ENCODE assay signal across 8 mouse cellular contexts in genomic region chr14:79389438-79390264, GRCm38 (mm10). TPM values are rescaled to one million over a fixed set of nuclear protein-coding genes. Genes with fewer than 3 reads are reported as not detected.
DNase-seq lines count a peak whose midpoint lies in the region; ATAC-seq lines count a peak whose summit lies in the region.

No protein-coding gene starts in this region.

- peak overlapping the region; percentile 85 for H3K4me2 ChIP-seq in lung, embryonic 15.5 days
- H3K4me2 ChIP-seq in stomach, embryonic 15.5 days, result peak overlapping the region; percentile 83

- peak overlapping the region; percentile 98 for H3K9ac ChIP-seq in lung, embryonic 15.5 days
- H3K9ac ChIP-seq in stomach, embryonic 15.5 days, result peak overlapping the region; percentile 89

- intact Hi-C loops in gastrocnemius, postnatal 14 days (cut with DNase I; ENCODE audit: low total_unique reads), result no loop called here

- no peaks in the 10 kb centered on the region for H3K9me3 ChIP-seq in lung, embryonic 15.5 days
- no peaks in the 10 kb centered on the region for H3K9me3 ChIP-seq in stomach, embryonic 15.5 days

- H3K27ac ChIP-seq in lung, embryonic 15.5 days, result peak overlapping the region; percentile 100
- H3K27ac ChIP-seq in stomach, embryonic 15.5 days, result peak overlapping the region; percentile 98

- no peaks in the 10 kb centered on the region for H3K27me3 ChIP-seq in lung, embryonic 15.5 days
- H3K27me3 ChIP-seq in stomach, embryonic 15.5 days (replicated peaks), result no peaks in the 10 kb centered on the region

- 1% methylated on average over 16 of the region's 16 CpGs for WGBS in lung, embryonic 15.5 days
- 1% methylated on average over 16 of the region's 16 CpGs for WGBS in stomach, embryonic 15.5 days

- peaks cover 8% of the 10 kb centered on the region; the same call in 1 of the 2 replicates for H3K36me3 ChIP-seq in lung, embryonic 15.5 days
- peaks cover 4% of the 10 kb centered on the region; the same call in 1 of the 2 replicates for H3K36me3 ChIP-seq in stomach, embryonic 15.5 days

- DNase-seq in thymus, postnatal 0 days (ENCODE audit: low spot score), result peak; percentile 15
- DNase-seq in thymus, adult 18-20 months, result no peak
- DNase-seq in cerebellum, postnatal 36 days, result peak; percentile 40 to 56
- peak; percentile 14 for DNase-seq in gastrocnemius, postnatal 14 days
- peak; percentile 38 for DNase-seq in kidney, adult 18-20 months
- DNase-seq in right cerebral cortex, postnatal 36 days (ENCODE audit: low spot score in 2 of 2), result no peak

- peaks cover 14% of the 10 kb centered on the region for H3K4me1 ChIP-seq in lung, embryonic 15.5 days
- H3K4me1 ChIP-seq in stomach, embryonic 15.5 days, result peaks cover 6% of the 10 kb centered on the region

- peak overlapping the region; percentile 95 for H3K4me3 ChIP-seq in lung, embryonic 15.5 days
- H3K4me3 ChIP-seq in stomach, embryonic 15.5 days (replicated peaks), result peak overlapping the region; percentile 77

- no peak for ATAC-seq in lung, embryonic 15.5 days (ENCODE audit: borderline replicate concordance, extremely low read depth, low FRiP score, low TSS enrichment)
- ATAC-seq in stomach, embryonic 15.5 days (ENCODE audit: insufficient read depth, low FRiP score, low read depth), result no peak

RNA-seq across cellular contexts. Expression of gene Naa16, which starts 0.9 kb away (rescaled TPM):
- 59.5 and 72.6 TPM in 2 replicates for polyA plus RNA-seq in thymus, postnatal 0 days (2015; fragmentation: Nextera tagmentation; extraction: Ambion mirVana)
- total RNA-seq in gastrocnemius, postnatal 14 days (2021), result 10 to 100 TPM; 14.8 TPM
- 41.0 and 45.9 TPM in 2 replicates for polyA plus RNA-seq in lung, embryonic 15.5 days (2015; fragmentation: Nextera tagmentation; extraction: Ambion mirVana)
- polyA plus RNA-seq in stomach, embryonic 15.5 days (2015; fragmentation: Nextera tagmentation; extraction: Ambion mirVana), result 39.4 and 41.5 TPM in 2 replicates

RNA-seq across cellular contexts. Expression of gene Mtrf1, which starts 7.9 kb away (rescaled TPM):
- polyA plus RNA-seq in thymus, postnatal 0 days (2015; fragmentation: Nextera tagmentation; extraction: Ambion mirVana), result 8.0 and 9.4 TPM in 2 replicates
- 1 to 10 TPM; 5.4 to 5.8 TPM for total RNA-seq in gastrocnemius, postnatal 14 days (2021)
- polyA plus RNA-seq in lung, embryonic 15.5 days (2015; fragmentation: Nextera tagmentation; extraction: Ambion mirVana), result 10.8 and 11.0 TPM in 2 replicates
- polyA plus RNA-seq in stomach, embryonic 15.5 days (2015; fragmentation: Nextera tagmentation; extraction: Ambion mirVana), result 9.4 and 11.0 TPM in 2 replicates

RNA-seq across cellular contexts. Expression of gene Kbtbd7, which starts 36.7 kb away (rescaled TPM):
- 7.2 and 7.6 TPM in 2 replicates for polyA plus RNA-seq in thymus, postnatal 0 days (2015; fragmentation: Nextera tagmentation; extraction: Ambion mirVana)
- 1 to 10 TPM; 7.1 to 8.0 TPM for total RNA-seq in gastrocnemius, postnatal 14 days (2021)
- polyA plus RNA-seq in lung, embryonic 15.5 days (2015; fragmentation: Nextera tagmentation; extraction: Ambion mirVana), result 11.8 and 12.7 TPM in 2 replicates
- 10.8 and 11.0 TPM in 2 replicates for polyA plus RNA-seq in stomach, embryonic 15.5 days (2015; fragmentation: Nextera tagmentation; extraction: Ambion mirVana)

Comparison
In these comparisons a context has a peak if more than half of its experiments do, and no peak if none do; other contexts are left out.
1. DNase-seq: peak in thymus, postnatal 0 days (single experiment), cerebellum, postnatal 36 days (2 of 2), gastrocnemius, postnatal 14 days (single experiment) and kidney, adult 18-20 months (single experiment); none in thymus, adult 18-20 months (0 of 2) and right cerebral cortex, postnatal 36 days (0 of 2).